Mouse (Mus musculus): ENCODE results near the gene Luc7l. TPM values are rescaled to one million over a fixed set of nuclear protein-coding genes. Genes with fewer than 3 reads are reported as not detected.

The Luc7l gene
- 70.8 and 77.6 TPM in 2 replicates for polyA plus RNA-seq (2015; fragmentation: Nextera tagmentation; extraction: Ambion mirVana)

GRCm38 (mm10) chr17:26252539-26253251, at the start of gene Luc7l:
Gene Luc7l (plus strand): TSS chr17:26252896.

GRCm38 (mm10) chr17:26207686-26208085, 45.0 kb upstream of the Luc7l start, which contains the start of gene Arhgdig:
Gene Arhgdig (minus strand): TSS chr17:26207786.

GRCm38 (mm10) chr17:26244101-26244841, 8.4 kb upstream of the Luc7l start, which contains the start of gene Fam234a:
Gene Fam234a (minus strand): TSS chr17:26244242.

Other genes starting within 250 kb of the Luc7l start
- gene Rab11fip3, start 183.3 kb upstream of the Luc7l start, polyA plus RNA-seq (2015; fragmentation: Nextera tagmentation; extraction: Ambion mirVana), result 17.1 and 17.8 TPM in 2 replicates
- 38.7 and 44.3 TPM in 2 replicates for gene Decr2, start 162.6 kb upstream of the Luc7l start, polyA plus RNA-seq (2015; fragmentation: Nextera tagmentation; extraction: Ambion mirVana)
- gene Nme4, start 157.3 kb upstream of the Luc7l start, polyA plus RNA-seq (2015; fragmentation: Nextera tagmentation; extraction: Ambion mirVana), result 13.2 TPM in 2 replicates
- gene Tmem8, start 139.6 kb upstream of the Luc7l start, polyA plus RNA-seq (2015; fragmentation: Nextera tagmentation; extraction: Ambion mirVana), result 4.9 and 5.6 TPM in 2 replicates
- 192 and 200 TPM in 2 replicates for gene Mrpl28, start 129.4 kb upstream of the Luc7l start, polyA plus RNA-seq (2015; fragmentation: Nextera tagmentation; extraction: Ambion mirVana)
- gene Axin1, start 114.2 kb upstream of the Luc7l start, polyA plus RNA-seq (2015; fragmentation: Nextera tagmentation; extraction: Ambion mirVana), result 12.8 and 15.4 TPM in 2 replicates
- gene Pdia2, start 53.8 kb upstream of the Luc7l start, polyA plus RNA-seq (2015; fragmentation: Nextera tagmentation; extraction: Ambion mirVana), result not detected in 2 replicates
- gene Rgs11, start 49.9 kb upstream of the Luc7l start, polyA plus RNA-seq (2015; fragmentation: Nextera tagmentation; extraction: Ambion mirVana), result 24.6 and 30.8 TPM in 2 replicates
- 416 and 433 TPM in 2 replicates for gene Arhgdig, start 45.1 kb upstream of the Luc7l start, polyA plus RNA-seq (2015; fragmentation: Nextera tagmentation; extraction: Ambion mirVana)
- 34.1 and 34.9 TPM in 2 replicates for gene Fam234a, start 8.7 kb upstream of the Luc7l start, polyA plus RNA-seq (2015; fragmentation: Nextera tagmentation; extraction: Ambion mirVana)
- 1.4 and 1.9 TPM in 2 replicates for gene Neurl1b, start 161.9 kb downstream of the Luc7l start, polyA plus RNA-seq (2015; fragmentation: Nextera tagmentation; extraction: Ambion mirVana)

All from neural tube, postnatal 0 days (tissue).